In the genomic region with DNA sequence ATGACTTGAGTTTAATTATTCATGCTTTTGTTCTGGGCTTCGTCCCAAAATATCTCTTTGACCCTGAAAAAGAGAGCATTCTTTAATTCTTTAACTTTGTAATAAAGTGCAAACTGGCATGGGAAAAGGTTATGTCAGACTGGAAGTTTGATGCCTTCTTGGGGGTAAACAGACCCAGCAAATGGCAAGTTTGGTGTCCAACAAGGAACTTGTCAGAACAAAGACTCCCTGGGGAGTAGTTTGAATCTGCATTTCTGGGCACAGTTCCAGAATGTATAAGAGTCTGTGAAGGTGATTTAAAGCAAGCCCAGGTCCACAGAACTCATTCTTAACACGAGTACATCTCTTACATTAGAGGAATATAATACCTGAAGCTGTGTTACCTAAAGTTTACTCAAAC, we compare ENCODE assay signal across 20 mouse cellular contexts. TPM values are rescaled to one million over a fixed set of nuclear protein-coding genes. Genes with fewer than 3 reads are reported as not detected.
"Had no signal": no experiment of that assay in that cellular context is flagged by ENCODE, and none has a peak within 500 bp of the region (broad histone marks: within the 10 kb centered on the region; RNA-seq: fewer than 3 reads in every experiment).

No protein-coding gene starts in this region.

- H3K27ac ChIP-seq: kidney, embryonic 15.5 days; limb, embryonic 12.5 days; liver, embryonic 12.5 days; liver, embryonic 15.5 days; macrophage; midbrain, embryonic 10.5 days; stomach, postnatal 0 days had no signal

- H3K4me3 ChIP-seq: kidney, embryonic 15.5 days; limb, embryonic 12.5 days; liver, embryonic 12.5 days; liver, embryonic 15.5 days; midbrain, embryonic 10.5 days had no signal

- H3K4me2 ChIP-seq: kidney, embryonic 15.5 days; limb, embryonic 12.5 days; liver, embryonic 12.5 days; liver, embryonic 15.5 days had no signal

- H3K9ac ChIP-seq: kidney, embryonic 15.5 days; limb, embryonic 12.5 days; liver, embryonic 12.5 days; liver, embryonic 15.5 days had no signal

- H3K4me1 ChIP-seq: kidney, embryonic 15.5 days; limb, embryonic 12.5 days; liver, embryonic 12.5 days; liver, embryonic 15.5 days; midbrain, embryonic 10.5 days had no signal

- ATAC-seq: intestine, postnatal 0 days; liver, embryonic 12.5 days; lung, postnatal 0 days; midbrain, embryonic 16.5 days had no signal

- DNase-seq: kidney, adult 2 months; kidney, postnatal 14 days; kidney, postnatal 4 days; layer of hippocampus, adult 9-11 months; liver; lung, adult 2 months; thymus, adult 2 months; thymus, postnatal 14 days had no signal

- H3K9me3 ChIP-seq: kidney, embryonic 15.5 days; limb, embryonic 12.5 days; liver, embryonic 12.5 days; liver, embryonic 15.5 days; midbrain, embryonic 10.5 days had no signal

- H3K27me3 ChIP-seq: kidney, embryonic 15.5 days; limb, embryonic 12.5 days; liver, embryonic 12.5 days; liver, embryonic 15.5 days had no signal

- H3K36me3 ChIP-seq: kidney, embryonic 15.5 days; limb, embryonic 12.5 days; liver, embryonic 12.5 days; liver, embryonic 15.5 days; midbrain, embryonic 10.5 days had no signal

RNA-seq across cellular contexts. Expression of a gene that starts 3.8 kb away (rescaled TPM):
- total RNA-seq: megakaryocyte, adult 5-6 weeks had no signal
- polyA plus RNA-seq: macrophage; small intestine, adult 2 months; thymus, adult 2 months had no signal
